Mouse (Mus musculus): ENCODE data around the gene Pdcd5.

- TF ChIP-seq CTCF (IDR thresholded peaks at IDR 0.05; ENCODE audit: borderline replicate concordance, control insufficient read depth, extremely low read depth, insufficient read depth, low read length, poor library complexity) (peak; percentile 82; the same call in 1 of the 2 replicates), POLR2A (IDR thresholded peaks at IDR 0.05; ENCODE audit: control insufficient read depth, extremely low read depth, insufficient read depth, low read length, poor library complexity) (no peak)
Observed at GRCm38 (mm10) chr7:35686756-35687155, 39.4 kb upstream of the Pdcd5 start.

All from thymus, adult 2 months (tissue).